Mouse (Mus musculus): ENCODE measurements around the gene Nmi. TPM values are rescaled to one million over a fixed set of nuclear protein-coding genes. Genes with fewer than 3 reads are reported as not detected.

Gene Nmi
- 1.6 and 2.8 TPM in 2 replicates for polyA plus RNA-seq (2012; rRNA removed; ENCODE audit: low replicate concordance)

DNA sequence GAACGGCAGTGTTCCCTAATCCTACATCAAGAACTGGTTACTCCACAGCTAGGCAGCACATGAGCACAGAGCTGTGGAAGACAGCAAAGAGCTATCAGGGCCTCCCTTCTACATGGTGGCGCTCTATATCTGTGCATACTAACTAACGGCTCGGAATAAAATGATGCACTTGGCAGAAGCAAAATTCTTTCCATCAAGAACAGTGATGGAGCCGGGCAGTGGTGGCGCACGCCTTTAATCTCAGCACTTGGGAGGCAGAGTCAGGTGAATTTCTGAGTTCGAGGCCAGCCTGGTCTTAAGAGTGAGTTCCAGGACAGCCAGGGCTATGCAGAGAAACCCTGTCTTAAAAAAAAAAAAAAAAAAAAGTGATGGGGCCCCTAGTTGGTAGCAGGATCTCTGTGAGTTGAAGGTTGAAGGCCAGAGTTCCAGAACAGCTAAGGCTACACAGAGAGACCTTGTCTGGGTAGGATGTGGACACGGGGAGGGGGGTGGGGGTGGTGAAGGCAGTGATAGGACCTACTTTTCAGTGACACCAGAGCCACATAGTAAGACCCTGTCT, at the start of gene Nmi:
Gene Nmi (minus strand): TSS at position 85 of the 559 bp plus-strand sequence.

GRCm38 (mm10) chr2:51934574-51935334, 38.5 kb downstream of the Nmi start, which contains the start of gene Rbm43:
TSS of gene Rbm43 (minus strand) at chr2:51935163.

Other genes with a start within 250 kb of the Nmi start
- gene Rbm43, start 38.3 kb downstream of the Nmi start, polyA plus RNA-seq (2012; rRNA removed; ENCODE audit: low replicate concordance), result 3.1 and 3.8 TPM in 2 replicates
- gene Tnfaip6, start 64.5 kb upstream of the Nmi start, polyA plus RNA-seq (2012; rRNA removed; ENCODE audit: low replicate concordance), result 0.07 and 0.11 TPM in 2 replicates
- gene Rif1, start 99.3 kb upstream of the Nmi start, polyA plus RNA-seq (2012; rRNA removed; ENCODE audit: low replicate concordance), result 0.09 and 0.13 TPM in 2 replicates

Measured in duodenum, adult 2 months (tissue).